Mouse (Mus musculus) CH12.LX (cell line): Measurements from ENCODE around the gene Bnipl. TPM values are rescaled to one million over a fixed set of nuclear protein-coding genes. Genes with fewer than 3 reads are reported as not detected.

ENCODE experiments used
- DNase-seq: peaks from one replicate; pipeline ENCODE4 v3.0.0-alpha.2; 2013; ENCODE audit errors: extremely low read depth
- H3K27ac ChIP-seq: 2 replicates; pipeline ENCODE4 v1.5.1; 2012; ENCODE audit warnings: low read depth, mild to moderate bottlenecking, control low read depth, moderate library complexity; ENCODE audit not compliant: insufficient read depth
- H3K27me3 ChIP-seq: replicated peaks from 2 replicates; pipeline ENCODE3; 2012; ENCODE audit warnings: inconsistent platforms
- H3K36me3 ChIP-seq, 2 experiments: replicated peaks in 1 of 2; 2 replicates each; pipeline versions ENCODE3 to v1.6.1; 2012; ENCODE audit warnings: inconsistent platforms in 1 of 2, low read length in 1 of 2, mild to moderate bottlenecking in 1 of 2, mixed read lengths in 1 of 2, moderate library complexity in 1 of 2; ENCODE audit not compliant: control insufficient read depth in 1 of 2, insufficient read depth in 1 of 2
- H3K4me1 ChIP-seq, 2 experiments: 2 replicates each; pipeline ENCODE4 v1.6.1; 2012; ENCODE audit warnings: inconsistent platforms in 1 of 2, moderate library complexity in 1 of 2; ENCODE audit not compliant: insufficient read depth in 2 of 2, control insufficient read depth in 1 of 2
- H3K4me2 ChIP-seq: 2 replicates; pipeline ENCODE4 v1.6.1; 2012; ENCODE audit warnings: low read depth, mild to moderate bottlenecking, control low read depth; ENCODE audit not compliant: poor library complexity, insufficient read depth, severe bottlenecking
- H3K4me3 ChIP-seq, 3 experiments: fragments of 150-350 bp in 1 of 3; sonication (generic) in 1 of 3; replicated peaks in 1 of 3; 2 replicates each; pipeline versions ENCODE3 to v1.5.1; 2011 to 2012; ENCODE audit warnings: low read depth in 2 of 3, low read length in 2 of 3, mild to moderate bottlenecking in 2 of 3, moderate library complexity in 2 of 3, control low read depth in 1 of 3, improper control_type of control experiment in 1 of 3, inconsistent platforms in 1 of 3, mixed read lengths in 1 of 3; ENCODE audit not compliant: poor library complexity in 1 of 3
- H3K79me2 ChIP-seq: replicated peaks from 2 replicates; pipeline ENCODE4 v1.6.1; 2012; ENCODE audit warnings: mild to moderate bottlenecking, moderate library complexity; ENCODE audit not compliant: control insufficient read depth, poor library complexity, insufficient read depth, severe bottlenecking; ENCODE audit errors: extremely low read depth
- H3K9ac ChIP-seq: 2 replicates; pipeline ENCODE4 v1.6.1; 2012; ENCODE audit warnings: low read depth, mild to moderate bottlenecking, control low read depth, moderate library complexity; ENCODE audit not compliant: insufficient read depth
- H3K9me3 ChIP-seq: replicated peaks from 2 replicates; pipeline ENCODE3; 2012; ENCODE audit warnings: low read length, inconsistent platforms, mixed read lengths
- CTCF ChIP-seq, 2 experiments: IDR thresholded peaks in 1 of 2; conservative IDR thresholded peaks in 1 of 2; 2 replicates each; pipeline ENCODE4 v1.5.1; 2011 to 2012; ENCODE audit warnings: low read depth in 2 of 2, low read length in 2 of 2, improper control_type of control experiment in 1 of 2, inconsistent platforms in 1 of 2, mild to moderate bottlenecking in 1 of 2, moderate library complexity in 1 of 2
- EP300 ChIP-seq: IDR thresholded peaks from 2 replicates; pipeline ENCODE4 v1.6.1; 2011; ENCODE audit warnings: low read length, improper control_type of control experiment
- GABPA ChIP-seq: IDR thresholded peaks from 2 replicates; pipeline ENCODE4 v1.6.1; 2012; ENCODE audit warnings: low read depth, low read length, improper control_type of control experiment, inconsistent platforms; ENCODE audit not compliant: insufficient replicate concordance
- IRF4 ChIP-seq: IDR thresholded peaks from 2 replicates; pipeline ENCODE4 v1.6.1; 2014; ENCODE audit warnings: low read depth, mild to moderate bottlenecking, inconsistent platforms, low read length, improper control_type of control experiment
- JUND ChIP-seq: conservative IDR thresholded peaks from 2 replicates; pipeline ENCODE4 v1.6.1; 2011; ENCODE audit warnings: low read depth, low read length, improper control_type of control experiment
- KAT2A ChIP-seq: IDR thresholded peaks from 2 replicates; pipeline ENCODE4 v1.6.1; 2012; ENCODE audit warnings: low read length, improper control_type of control experiment, inconsistent platforms; ENCODE audit not compliant: insufficient replicate concordance
- MAFK ChIP-seq: IDR thresholded peaks from 2 replicates; pipeline ENCODE4 v1.6.1; 2011; ENCODE audit warnings: low read length, improper control_type of control experiment; ENCODE audit not compliant: insufficient replicate concordance
- POLR2A ChIP-seq: IDR thresholded peaks from 2 replicates; pipeline ENCODE4 v1.6.1; 2011; ENCODE audit warnings: low read depth, mild to moderate bottlenecking, improper control_type of control experiment, low read length
- RCOR1 ChIP-seq: conservative IDR thresholded peaks from 2 replicates; pipeline ENCODE4 v1.6.1; 2012; ENCODE audit warnings: low read depth, mild to moderate bottlenecking, inconsistent platforms, low read length, improper control_type of control experiment
- ZC3H11A ChIP-seq: IDR thresholded peaks from 2 replicates; pipeline ENCODE4 v1.6.1; 2012; ENCODE audit warnings: low read depth, mild to moderate bottlenecking, inconsistent platforms, low read length, improper control_type of control experiment
- ZMIZ1 ChIP-seq: IDR thresholded peaks from 2 replicates; pipeline ENCODE4 v1.6.1; 2012; ENCODE audit warnings: low read depth, mild to moderate bottlenecking, inconsistent platforms, low read length, improper control_type of control experiment
- dilution Hi-C: fragments of 300-500 bp; cut with MboI; formaldehyde crosslinking; loops from 2 replicates; pipeline ENCODE4 v1.14.3; 2020; ENCODE audit warnings: low sequenced_read_pairs; ENCODE audit not compliant: extremely low pct_unique_long_range_greater_than_20kb, extremely low pct_ligation_motif_present
- in situ Hi-C: fragments of 300-500 bp; cut with MboI; formaldehyde crosslinking; loops from 3 replicates; pipeline ENCODE4 v1.14.3; 2019; ENCODE audit warnings: low sequenced_read_pairs, low pct_ligation_motif_present, low pct_unique_long_range_greater_than_20kb, mixed read lengths
- polyA plus RNA-seq: library from polyadenylated mRNA; unstranded; fragments of >175 nt; gene quantifications from 2 replicates; pipeline ENCODE4 v1.2.1, GENCODE M21; 2012; ENCODE audit warnings: low read depth; ENCODE audit not compliant: insufficient read length
- total RNA-seq, 2 experiments: library from RNA; depleted of rRNA; stranded (reverse); fragments of 300-350 nt in 1 of 2; fragments of >200 nt in 1 of 2; gene quantifications; 2 replicates each; pipeline ENCODE4 v1.2.3; 2012 to 2014

Bnipl gene
- total and polyA plus RNA-seq, 3 experiments = 0.33 TPM; not detected in 2

- H3K36me3 ChIP-seq = peaks cover 37 to 82% of the 10 kb centered on the region in 2 experiments
- no peaks in the 10 kb centered on the region for H3K27me3 ChIP-seq
- H3K4me1 ChIP-seq = no peaks in the 10 kb centered on the region
- TF ChIP-seq KAT2A (no peak), EP300 (no peak), POLR2A (no peak), MAFK (no peak), ZMIZ1 (no peak), IRF4 (no peak), JUND (no peak), CTCF (conservative IDR thresholded peaks at IDR 0.05 in 1 of 2, IDR thresholded peaks at IDR 0.05 in 1 of 2; ENCODE audit: low read depth in 2 of 2, low read length in 2 of 2) (no peak)
- in situ Hi-C loops (no loop called here), dilution Hi-C loops (no loop called here)
- no peak overlapping the region for H3K9ac ChIP-seq
- H3K27ac ChIP-seq = no peak overlapping the region
- H3K79me2 ChIP-seq = 0 out of 2 replicates have a peak, but pooled peaks cover 2% of the 10 kb centered on the region
- no peak overlapping the region for H3K4me2 ChIP-seq
- no peak overlapping the region for H3K4me3 ChIP-seq
- no peak for DNase-seq
- no peaks in the 10 kb centered on the region for H3K9me3 ChIP-seq
Observed at GRCm38 (mm10) chr3:95208286-95208685, 42.7 kb downstream of the Bnipl start.

DNA sequence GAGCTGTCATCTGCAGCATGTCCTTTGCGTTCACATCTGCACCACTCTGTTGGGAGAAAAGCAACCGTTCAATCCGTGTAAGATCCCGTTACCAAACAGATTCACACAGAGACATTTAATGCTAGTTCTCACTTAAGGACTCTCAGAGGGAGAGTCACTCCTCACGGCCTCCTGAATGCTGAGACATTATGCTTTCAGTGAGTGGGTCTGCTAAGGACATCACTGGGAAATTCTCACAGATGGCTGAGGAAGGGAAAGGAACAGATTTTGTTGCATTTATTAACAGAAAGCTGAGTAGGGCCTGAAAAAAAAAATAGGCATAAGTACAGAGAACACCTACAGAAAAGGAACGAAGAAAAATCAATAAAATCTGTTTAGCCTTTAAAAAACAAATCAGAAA is 47.1 kb downstream of the Bnipl start:
- dilution Hi-C loops = no loop called here
- Histone ChIP-seq H3K4me2 (no peak overlapping the region), H3K9me3 (no peaks in the 10 kb centered on the region), H3K9ac (no peak overlapping the region), H3K27ac (no peak overlapping the region), H3K4me3 (no peak overlapping the region), H3K4me1 (no peaks in the 10 kb centered on the region), H3K27me3 (no peaks in the 10 kb centered on the region), H3K79me2 (no peaks in the 10 kb centered on the region), H3K36me3 (peaks cover 58 to 93% of the 10 kb centered on the region in 2 experiments)
- in situ Hi-C loops = no loop called here
- DNase-seq = no peak
- TF ChIP-seq RCOR1 (no peak), EP300 (no peak), POLR2A (no peak), IRF4 (no peak)

DNA sequence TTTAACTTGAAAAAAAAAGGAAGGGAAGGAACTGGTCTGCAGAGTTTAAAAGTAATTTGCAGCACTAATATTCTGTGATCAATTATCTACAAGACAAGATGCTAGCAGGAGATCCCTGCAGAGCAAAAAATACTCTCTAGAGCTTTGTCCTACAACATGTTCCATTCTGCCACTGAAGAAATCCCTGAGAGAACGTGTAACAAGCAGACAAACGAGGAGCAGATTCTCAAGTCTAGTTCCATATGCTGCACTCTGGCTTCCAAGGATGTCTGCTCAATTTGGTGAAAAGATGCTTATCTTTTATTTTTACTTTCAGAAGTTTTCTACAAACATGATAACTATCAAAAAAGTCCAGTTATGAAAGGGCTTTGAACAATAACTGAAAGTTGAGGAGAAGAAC is 50.4 kb downstream of the Bnipl start:
- Histone ChIP-seq H3K9ac (no peak overlapping the region), H3K27me3 (no peaks in the 10 kb centered on the region), H3K4me1 (no peaks in the 10 kb centered on the region), H3K4me3 (no peak overlapping the region), H3K79me2 (no peaks in the 10 kb centered on the region), H3K9me3 (no peaks in the 10 kb centered on the region), H3K27ac (no peak overlapping the region), H3K4me2 (no peak overlapping the region), H3K36me3 (peaks cover 58 to 96% of the 10 kb centered on the region in 2 experiments)
- no peak for DNase-seq
- in situ Hi-C loops (no loop called here), dilution Hi-C loops (no loop called here)
- TF ChIP-seq ZC3H11A (no peak), GABPA (no peak)
